Mouse (Mus musculus) forebrain, embryonic 10.5 days (tissue): Measurements from ENCODE around the gene Mtor. TPM values are rescaled to one million over a fixed set of nuclear protein-coding genes. Genes with fewer than 3 reads are reported as not detected.
A peak's percentile ranks its signal among the peaks of the same experiment; 100 is the strongest.

Experiments used
- DNase-seq: peaks from one replicate; pipeline ENCODE4 v3.0.0-alpha.2; 2017; ENCODE audit warnings: low spot score; ENCODE audit errors: extremely low spot score
- H3K27ac ChIP-seq: fragments of 300-500 bp; sonication (generic); 2 replicates; pipeline ENCODE4 v1.5.1; 2016; ENCODE audit warnings: mild to moderate bottlenecking
- H3K27me3 ChIP-seq: fragments of 300-500 bp; sonication (generic); 2 replicates; pipeline ENCODE4 v1.6.1; 2016; ENCODE audit warnings: mild to moderate bottlenecking; ENCODE audit not compliant: poor library complexity, severe bottlenecking
- H3K36me3 ChIP-seq: fragments of 300-500 bp; sonication (generic); replicated peaks from 2 replicates; pipeline ENCODE4 v1.6.1; 2016; ENCODE audit warnings: mild to moderate bottlenecking, moderate library complexity
- H3K4me1 ChIP-seq: fragments of 300-500 bp; sonication (generic); 2 replicates; pipeline ENCODE4 v1.6.1; 2016
- H3K4me3 ChIP-seq: fragments of 300-500 bp; sonication (generic); 2 replicates; pipeline ENCODE4 v1.5.1; 2016; ENCODE audit warnings: mild to moderate bottlenecking, moderate library complexity
- H3K9me3 ChIP-seq: fragments of 300-500 bp; sonication (generic); 2 replicates; pipeline ENCODE4 v1.6.1; 2016; ENCODE audit warnings: mild to moderate bottlenecking, moderate library complexity
- WGBS: fragments of 180-500 bp; shearing (Covaris S2); methylation state at CpG from one replicate; pipeline ENCODE4 v1.1.7; 2016; 5-methylcytosine and 5-hydroxymethylcytosine counted together
- polyA plus RNA-seq: library from polyadenylated mRNA; unstranded; fragments of >200 nt; fragmentation: Nextera tagmentation; extraction: Ambion mirVana; gene quantifications from 2 replicates; pipeline ENCODE4 v1.2.1, GENCODE M21; 2016

The Mtor gene
- polyA plus RNA-seq, 1 experiment from 2014 or later: 27.0 TPM

DNA sequence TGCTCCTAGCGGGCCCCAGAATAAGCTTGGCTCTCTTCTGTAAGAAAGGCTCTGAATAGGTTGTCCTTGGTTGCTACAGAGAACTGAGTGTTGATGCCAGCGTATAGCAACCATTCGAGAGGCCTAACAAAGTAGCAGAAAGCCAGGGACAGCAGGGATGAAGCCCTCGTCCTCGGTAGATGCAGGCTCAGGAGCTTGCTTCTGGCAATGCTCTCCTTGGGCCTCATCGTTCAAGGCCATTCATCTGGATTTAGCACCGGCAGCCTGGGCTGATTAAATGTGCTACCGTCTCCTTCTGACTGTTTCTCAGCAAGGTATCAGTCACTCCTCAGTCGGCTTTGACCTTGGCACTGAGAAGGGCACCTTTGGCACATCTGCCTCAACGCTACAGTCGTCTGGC is 19.3 kb upstream of the Mtor start:
- no peak for DNase-seq
- H3K9me3 ChIP-seq: no peaks in the 10 kb centered on the region

DNA sequence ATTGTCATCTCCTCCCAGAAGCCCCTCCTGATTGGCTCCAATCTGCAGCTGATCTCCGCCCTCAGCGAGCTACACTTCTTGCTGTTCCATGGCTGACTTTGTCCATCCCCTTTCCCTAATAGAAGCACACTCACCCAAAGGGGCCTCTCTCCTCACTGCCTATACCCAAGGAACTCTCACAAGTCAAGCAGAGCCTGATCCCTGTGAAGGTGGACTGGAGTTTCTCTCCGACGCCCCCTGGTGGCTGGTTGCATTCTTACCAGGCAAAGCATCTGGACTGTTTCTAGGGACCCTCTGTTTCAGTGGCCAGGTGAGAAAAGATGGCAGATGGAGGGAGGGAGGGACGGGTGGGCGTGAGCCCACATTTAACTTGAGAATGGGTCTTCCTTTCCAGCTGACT is 18.7 kb upstream of the Mtor start:
- no peaks in the 10 kb centered on the region for H3K9me3 ChIP-seq
- peaks cover 28% of the 10 kb centered on the region; the same call in 1 of the 2 replicates for H3K4me1 ChIP-seq
- WGBS: 23% methylated on average over 6 of the region's 6 CpGs
- H3K36me3 ChIP-seq: peaks cover 21% of the 10 kb centered on the region
- H3K27me3 ChIP-seq: no peaks in the 10 kb centered on the region
- H3K27ac ChIP-seq: no peak overlapping the region
- H3K4me3 ChIP-seq: no peak overlapping the region
- peak; percentile 81 for DNase-seq

More for the DNA sequence above, 19.3 kb upstream of the Mtor start:
- Histone ChIP-seq H3K4me1 (peaks cover 28% of the 10 kb centered on the region; the same call in 1 of the 2 replicates), H3K27ac (no peak overlapping the region), H3K27me3 (no peaks in the 10 kb centered on the region), H3K4me3 (no peak overlapping the region), H3K36me3 (peaks cover 16% of the 10 kb centered on the region; the same call in 1 of the 2 replicates)
- WGBS: 85% methylated on average over 11 of the region's 11 CpGs

DNA sequence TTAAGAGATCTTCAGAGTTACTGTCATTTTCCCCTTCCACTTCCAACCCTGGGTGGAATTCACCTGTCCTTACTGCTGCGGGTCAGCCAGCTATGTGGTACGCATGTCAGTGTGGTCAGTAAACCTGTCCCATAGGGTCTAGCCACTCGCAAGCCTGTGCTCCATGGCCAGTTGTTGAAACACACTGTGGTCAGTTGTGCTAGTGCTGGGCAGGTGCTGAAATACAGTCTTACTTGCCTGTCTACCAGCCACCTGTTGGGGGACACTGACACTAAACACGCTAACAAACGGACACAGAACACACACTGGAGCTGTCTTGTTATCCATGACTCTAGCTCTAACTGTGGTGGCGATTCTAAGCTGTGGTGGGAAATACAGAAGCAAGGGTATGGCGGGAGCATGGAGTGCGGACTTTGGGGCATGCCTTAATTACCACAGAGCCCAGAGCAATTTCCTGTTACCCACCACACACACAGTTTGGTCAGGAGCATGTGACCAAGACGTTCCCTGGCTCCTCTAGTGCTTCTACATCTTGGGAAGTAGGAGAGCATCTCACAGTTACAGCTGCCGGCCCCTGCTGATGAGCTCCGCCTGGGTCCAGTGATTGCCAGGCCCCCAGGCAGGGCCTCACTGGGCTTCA is 17.4 kb upstream of the Mtor start:
- WGBS: 91% methylated on average over 11 of the region's 11 CpGs

DNA sequence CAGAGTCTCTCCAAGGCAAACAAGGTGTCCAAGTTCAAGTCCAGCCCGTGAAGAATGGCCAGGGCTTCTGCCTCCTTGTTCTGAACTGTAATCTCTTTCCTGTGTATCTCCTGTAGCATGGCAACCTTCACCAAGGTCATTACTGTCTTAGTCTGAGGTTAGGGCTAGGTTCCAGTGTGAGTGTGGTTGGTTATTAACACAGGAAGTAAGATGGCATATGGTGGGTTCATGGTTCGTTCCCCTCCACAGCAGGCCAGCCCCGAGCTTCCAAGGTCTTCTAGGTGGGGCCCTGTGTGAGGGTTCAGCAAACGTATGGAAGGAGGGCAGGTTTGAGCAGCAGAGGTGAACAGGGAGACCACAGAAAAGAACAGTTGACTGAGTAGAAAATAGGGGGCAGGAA is 15.9 kb upstream of the Mtor start:
- no peaks in the 10 kb centered on the region for H3K9me3 ChIP-seq
- no peak for DNase-seq
- H3K27me3 ChIP-seq: no peaks in the 10 kb centered on the region
- peaks cover 28% of the 10 kb centered on the region; the same call in 1 of the 2 replicates for H3K4me1 ChIP-seq
- no peak overlapping the region for H3K4me3 ChIP-seq
- no peak overlapping the region for H3K27ac ChIP-seq
- whole genome bisulfite sequencing: 92% methylated on average over 4 of the region's 4 CpGs
- peaks cover 37% of the 10 kb centered on the region for H3K36me3 ChIP-seq

More for the DNA sequence above, 17.4 kb upstream of the Mtor start:
- Histone ChIP-seq H3K4me1 (peaks cover 28% of the 10 kb centered on the region; the same call in 1 of the 2 replicates), H3K4me3 (no peak overlapping the region), H3K27me3 (no peaks in the 10 kb centered on the region), H3K27ac (no peak overlapping the region), H3K36me3 (peaks cover 32% of the 10 kb centered on the region), H3K9me3 (no peaks in the 10 kb centered on the region)
- DNase-seq: no peak

DNA sequence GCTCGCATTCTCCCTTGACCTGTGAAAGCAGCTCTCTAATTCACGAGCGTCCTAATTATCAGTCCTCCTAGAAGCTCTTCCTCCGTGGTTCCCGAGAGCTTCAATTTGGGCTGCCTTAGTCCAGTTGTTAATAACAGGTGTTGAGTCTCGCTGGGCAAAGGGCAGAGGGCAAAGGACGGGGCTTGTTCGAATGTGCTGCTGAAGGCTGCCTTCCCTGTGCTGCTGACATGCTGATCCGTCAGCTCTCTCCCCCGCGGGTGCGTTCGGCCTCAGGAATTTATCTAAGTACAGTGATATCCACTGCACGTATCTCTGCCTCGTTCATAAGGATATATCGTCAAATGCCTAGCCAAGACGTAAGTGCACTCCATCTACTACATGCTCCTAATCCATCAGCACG is 15.1 kb upstream of the Mtor start:
- Histone ChIP-seq H3K27ac (no peak overlapping the region), H3K27me3 (no peaks in the 10 kb centered on the region), H3K9me3 (no peaks in the 10 kb centered on the region), H3K36me3 (peaks cover 40% of the 10 kb centered on the region), H3K4me1 (0 out of 2 replicates have a peak, but pooled peaks cover 20% of the 10 kb centered on the region), H3K4me3 (no peak overlapping the region)
- no peak for DNase-seq
- WGBS: 87% methylated on average over 18 of the region's 18 CpGs

DNA sequence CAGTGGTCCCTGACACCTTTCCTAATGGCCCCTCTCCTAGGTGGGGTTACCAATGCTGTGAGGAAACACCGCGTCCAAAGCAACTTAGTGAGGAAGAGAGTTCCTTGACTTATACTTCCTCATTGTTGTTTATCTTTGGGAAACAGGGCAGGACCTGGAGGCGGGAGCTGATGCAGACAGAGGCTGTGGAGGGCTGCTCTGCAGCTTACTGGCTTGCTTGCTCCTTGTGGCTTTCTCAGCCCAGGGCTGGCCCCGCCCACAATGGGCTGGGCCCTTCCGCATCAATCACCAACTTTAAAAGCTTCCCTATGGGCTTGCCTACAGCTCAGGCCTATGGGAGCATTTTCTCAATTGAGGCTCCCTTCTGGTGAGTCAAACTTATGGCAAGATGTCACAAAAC is 14.6 kb upstream of the Mtor start:
- Histone ChIP-seq H3K27ac (no peak overlapping the region), H3K27me3 (no peaks in the 10 kb centered on the region)
- no peak for DNase-seq

DNA sequence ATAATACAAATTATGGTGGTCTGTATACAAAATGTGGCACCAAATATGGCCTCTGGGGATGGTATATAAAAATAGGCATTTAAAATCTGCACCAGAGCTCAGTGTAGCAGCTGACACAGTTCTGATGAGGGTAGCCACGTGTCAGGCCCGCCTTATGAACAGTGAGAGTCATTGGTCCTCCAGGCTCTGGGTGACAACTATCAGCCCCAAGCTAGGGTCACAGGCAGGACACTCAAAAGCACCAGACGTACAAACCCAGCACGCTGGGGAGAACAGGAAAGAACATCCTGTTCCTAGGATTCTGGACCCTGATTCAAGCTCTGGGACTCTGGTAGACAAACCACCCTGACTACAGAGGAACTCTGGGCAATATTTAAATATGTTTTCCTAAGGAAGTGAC is 13.9 kb upstream of the Mtor start:
- no peak for DNase-seq
- Histone ChIP-seq H3K4me3 (no peak overlapping the region), H3K4me1 (0 out of 2 replicates have a peak, but pooled peaks cover 11% of the 10 kb centered on the region), H3K27me3 (no peaks in the 10 kb centered on the region), H3K27ac (no peak overlapping the region), H3K36me3 (peaks cover 46% of the 10 kb centered on the region), H3K9me3 (no peaks in the 10 kb centered on the region)
- 90% methylated on average over 4 of the region's 4 CpGs for WGBS

More for the DNA sequence above, 14.6 kb upstream of the Mtor start:
- Histone ChIP-seq H3K9me3 (no peaks in the 10 kb centered on the region), H3K36me3 (peaks cover 43% of the 10 kb centered on the region), H3K4me3 (no peak overlapping the region), H3K4me1 (0 out of 2 replicates have a peak, but pooled peaks cover 18% of the 10 kb centered on the region)
- 80% methylated on average over 5 of the region's 5 CpGs for WGBS

DNA sequence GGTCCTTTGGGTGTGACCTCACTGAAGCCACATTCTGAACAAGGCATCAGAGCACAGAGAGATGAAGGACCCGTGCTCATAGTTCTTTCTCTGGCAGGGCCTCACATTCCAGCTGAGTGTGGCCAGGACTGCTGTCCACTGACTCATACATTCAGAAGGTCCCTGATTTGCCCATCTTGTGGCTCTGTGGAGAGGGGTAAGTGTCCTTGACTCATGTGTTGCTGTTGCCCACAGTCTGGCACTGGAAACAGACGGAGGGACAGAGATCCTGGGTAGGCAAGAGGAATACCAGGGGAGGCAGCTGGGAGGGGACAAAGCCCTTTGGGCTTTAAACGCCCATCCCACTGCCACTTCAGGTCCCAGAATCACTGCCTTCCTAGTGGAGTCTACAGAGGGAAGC is 13.3 kb upstream of the Mtor start:
- Histone ChIP-seq H3K4me1 (0 out of 2 replicates have a peak, but pooled peaks cover 6% of the 10 kb centered on the region), H3K4me3 (no peak overlapping the region), H3K9me3 (no peaks in the 10 kb centered on the region), H3K27me3 (no peaks in the 10 kb centered on the region), H3K27ac (no peak overlapping the region), H3K36me3 (peaks cover 49% of the 10 kb centered on the region)
- no peak for DNase-seq
- WGBS: 89% methylated on average over 3 of the region's 3 CpGs

DNA sequence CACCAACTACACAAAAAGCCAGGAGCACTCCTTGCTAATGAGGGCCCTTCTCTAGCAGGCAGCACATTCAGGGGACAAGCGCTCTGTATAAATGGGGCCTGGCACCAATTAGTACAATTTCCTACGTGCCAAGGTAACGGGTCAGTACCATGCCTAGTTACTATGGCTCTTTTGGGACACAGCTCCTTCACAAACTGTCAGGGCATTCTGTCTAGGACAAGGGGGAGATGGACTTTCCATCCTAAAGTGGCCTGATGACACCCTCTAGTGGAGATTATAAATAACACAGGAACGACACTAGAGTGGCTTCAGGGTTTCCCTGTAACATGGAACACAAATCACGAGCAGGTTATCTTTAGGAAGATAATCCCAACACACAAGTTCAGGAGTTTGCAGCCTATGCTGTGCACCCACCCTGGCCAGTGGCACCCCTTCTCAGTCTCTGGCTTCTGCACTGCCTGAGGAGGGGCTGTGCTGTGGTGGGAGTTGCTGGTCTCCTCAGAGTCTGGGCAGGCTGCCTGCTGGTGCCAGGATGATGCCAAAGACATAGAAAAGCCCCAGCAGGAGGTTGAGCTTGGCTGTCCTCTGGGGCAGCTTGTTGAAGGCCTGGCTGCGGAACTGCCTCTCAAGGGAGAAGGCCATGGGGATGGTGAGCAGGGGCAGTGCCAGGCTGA is 12.6 kb upstream of the Mtor start:
- no peak overlapping the region for H3K4me3 ChIP-seq
- WGBS: 72% methylated on average over 6 of the region's 6 CpGs
- peaks cover 54% of the 10 kb centered on the region for H3K36me3 ChIP-seq
- 0 out of 2 replicates have a peak, but pooled peaks cover 6% of the 10 kb centered on the region for H3K4me1 ChIP-seq
- no peak overlapping the region for H3K27ac ChIP-seq
- H3K9me3 ChIP-seq: no peaks in the 10 kb centered on the region
- no peaks in the 10 kb centered on the region for H3K27me3 ChIP-seq
- DNase-seq: no peak

DNA sequence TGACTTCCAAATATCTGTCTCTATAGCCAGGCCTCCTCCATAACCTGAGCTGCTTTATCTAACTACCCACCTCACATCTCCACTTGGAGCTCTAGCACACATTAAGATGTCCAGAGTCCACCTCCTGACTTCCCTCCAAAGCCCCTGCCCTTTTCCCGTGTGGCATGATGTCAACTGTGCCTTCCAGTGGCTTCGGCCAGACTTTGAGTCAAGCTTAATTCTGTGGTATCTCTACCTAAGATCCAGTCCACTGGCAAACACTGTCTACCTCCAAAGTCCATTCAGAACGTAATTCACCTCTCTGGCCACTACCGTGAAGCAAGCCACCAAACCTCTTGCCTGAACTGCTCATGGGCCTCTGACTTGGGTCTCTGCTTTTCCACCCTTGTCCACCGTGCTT is 6.5 kb upstream of the Mtor start:
- Histone ChIP-seq H3K4me1 (peaks cover 33% of the 10 kb centered on the region), H3K36me3 (peaks cover 21% of the 10 kb centered on the region), H3K9me3 (no peaks in the 10 kb centered on the region), H3K27me3 (no peaks in the 10 kb centered on the region), H3K27ac (no peak overlapping the region), H3K4me3 (no peak overlapping the region)
- 95% methylated on average over 5 of the region's 5 CpGs for WGBS
- no peak for DNase-seq

DNA sequence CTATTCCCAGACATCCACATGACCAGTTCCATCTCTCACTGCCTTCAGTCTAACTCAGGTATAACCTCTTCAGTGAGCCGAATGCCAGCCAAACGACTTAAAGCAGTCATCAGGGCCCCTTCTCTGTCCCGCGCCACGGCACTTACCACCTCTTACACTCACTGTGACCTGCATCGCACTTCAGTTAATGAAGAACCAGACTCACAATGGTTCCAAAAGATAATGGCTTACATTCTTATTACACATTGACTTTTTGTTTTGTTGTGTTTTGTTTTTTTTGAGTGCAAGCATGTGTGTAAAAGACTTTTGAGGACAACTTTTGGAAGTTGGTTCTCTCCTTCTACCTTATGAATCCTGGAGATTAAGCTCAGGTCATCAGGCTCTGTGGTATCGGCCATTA is 5.8 kb upstream of the Mtor start:
- 90% methylated on average over 7 of the region's 7 CpGs for WGBS

DNA sequence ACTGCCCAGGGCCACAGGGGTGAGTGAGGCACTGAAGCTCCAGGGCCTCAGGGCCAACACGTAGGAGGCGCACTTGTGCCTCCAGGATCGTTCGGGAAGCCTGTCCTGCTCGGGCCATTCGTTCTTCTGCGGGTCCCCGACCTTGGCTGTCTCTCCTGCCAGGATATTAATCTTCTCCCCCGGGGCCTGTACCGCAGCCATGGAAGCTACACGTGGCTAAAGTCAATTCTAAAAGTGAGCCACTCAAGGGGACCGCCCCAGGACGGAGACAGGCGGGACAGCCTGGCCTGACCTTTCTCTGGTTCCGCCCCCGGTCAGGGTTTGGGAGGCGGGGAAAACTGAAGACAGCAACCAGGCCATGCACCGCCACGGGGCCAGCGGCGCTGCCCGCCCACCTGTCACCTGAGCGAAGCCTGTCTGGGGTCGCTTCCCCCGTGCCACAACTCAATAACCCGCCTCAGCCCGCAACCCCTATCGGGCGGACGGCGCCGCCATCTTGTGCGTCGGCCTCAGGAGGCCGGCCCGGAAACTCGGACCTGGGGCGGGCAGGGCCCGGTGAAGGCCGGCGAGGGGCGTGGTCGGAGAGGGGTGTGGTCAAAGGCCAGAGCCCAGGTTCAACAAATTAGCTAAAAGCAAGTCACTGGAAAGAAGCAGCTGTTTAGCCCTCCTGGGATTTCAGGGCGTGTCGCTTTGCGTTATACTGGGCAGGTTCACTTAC is 4.0 kb upstream of the Mtor start, which contains the start of gene Ubiad1:
Gene Ubiad1, minus strand, starts transcription at position 522 of the 718 bp plus-strand sequence.
- Histone ChIP-seq H3K36me3 (peaks cover 12% of the 10 kb centered on the region), H3K27ac (peak within 1 kb of the TSS; percentile 92), H3K4me3 (peak within 1 kb of the TSS; percentile 90), H3K4me1 (peaks cover 43% of the 10 kb centered on the region), H3K27me3 (no peaks in the 10 kb centered on the region), H3K9me3 (no peaks in the 10 kb centered on the region)
- DNase-seq: peak; percentile 88
- under 1% methylated on average over 46 of the region's 46 CpGs for WGBS

More for the DNA sequence above, 5.8 kb upstream of the Mtor start:
- no peak overlapping the region for H3K27ac ChIP-seq
- H3K4me1 ChIP-seq: peaks cover 35% of the 10 kb centered on the region
- H3K9me3 ChIP-seq: no peaks in the 10 kb centered on the region
- no peak overlapping the region for H3K4me3 ChIP-seq
- no peaks in the 10 kb centered on the region for H3K27me3 ChIP-seq
- peaks cover 21% of the 10 kb centered on the region for H3K36me3 ChIP-seq
- no peak for DNase-seq
